Mouse (Mus musculus): ENCODE results near the gene Vmn1r54.

DNA sequence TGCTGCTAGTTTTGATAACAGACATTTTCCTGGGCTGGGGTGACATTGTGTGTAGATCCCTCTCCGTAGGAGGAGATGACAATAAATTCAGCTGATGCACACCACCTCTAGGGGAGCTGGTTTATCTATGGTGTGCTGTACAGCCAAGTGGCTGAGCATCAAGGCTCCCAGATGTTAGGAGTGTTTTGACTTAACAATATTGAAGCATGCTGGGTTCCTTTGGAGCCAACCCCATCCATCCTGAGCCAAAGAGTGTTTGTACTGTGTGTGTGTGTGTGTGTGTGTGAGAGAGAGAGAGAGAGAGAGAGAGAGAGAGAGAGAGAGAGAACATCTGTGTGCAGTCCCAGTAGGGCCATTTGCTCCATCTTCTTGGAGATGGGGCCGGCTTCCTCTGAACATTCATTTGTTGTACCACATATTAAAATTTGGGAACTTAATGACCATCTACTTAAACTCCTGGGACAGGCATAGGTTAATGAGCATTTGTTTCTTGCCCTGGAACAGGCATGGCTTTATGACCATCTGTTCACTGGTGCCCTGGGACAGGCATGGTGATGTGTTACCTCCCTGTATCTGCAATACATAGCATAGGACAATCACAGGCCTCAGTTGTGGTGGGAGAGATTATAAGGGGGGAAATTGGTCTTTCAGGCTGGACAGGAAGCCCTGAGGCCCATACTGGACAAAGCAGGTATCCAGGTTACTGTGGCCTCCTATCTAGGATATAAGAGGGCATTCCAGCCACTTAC lies 71.6 kb downstream of the Vmn1r54 start:
- no peak for TF ChIP-seq ZNF384 (IDR thresholded peaks at IDR 0.05; ENCODE audit: low read depth, low read length)
- TF ChIP-seq MAFK (IDR thresholded peaks at IDR 0.05; ENCODE audit: insufficient read depth, low read depth, low read length): no peak
- TF ChIP-seq CHD2 (IDR thresholded peaks at IDR 0.05; ENCODE audit: low read depth, low read length): no peak
- no peak for TF ChIP-seq HCFC1 (IDR thresholded peaks at IDR 0.05; ENCODE audit: borderline replicate concordance, insufficient read depth, low read length)
- no peak for TF ChIP-seq ZC3H11A (IDR thresholded peaks at IDR 0.05; ENCODE audit: borderline replicate concordance, low read depth, low read length)
